Mouse (Mus musculus) midbrain, embryonic 14.5 days (tissue): ENCODE measurements around the gene Fbxo46. TPM values are rescaled to one million over a fixed set of nuclear protein-coding genes. Genes with fewer than 3 reads are reported as not detected.
"Not testable (repeated sequence)": the region's sequence is repeated elsewhere in the genome, so short reads cannot be mapped to it uniquely, and the experiment has no call there.

ENCODE experiments used
- ATAC-seq: fragments of 200-750 bp; cut with Nextera tagmentation; 2 replicates; pipeline ENCODE4 v1.8.0; 2017; ENCODE audit warnings: moderate number of reproducible peaks, moderate library complexity; ENCODE audit not compliant: low FRiP score, low TSS enrichment
- DNase-seq: peaks from one replicate; pipeline ENCODE4 v3.0.0-alpha.2; 2015
- H3K27ac ChIP-seq: fragments of 300-500 bp; sonication (generic); replicated peaks from 2 replicates; pipeline ENCODE4 v1.5.1; 2014; ENCODE audit warnings: mild to moderate bottlenecking, low read depth, low read length, moderate library complexity
- H3K27me3 ChIP-seq: fragments of 300-500 bp; sonication (generic); 2 replicates; pipeline ENCODE4 v1.6.1; 2014; ENCODE audit warnings: low read length, control low read depth, mixed read lengths; ENCODE audit not compliant: control insufficient read depth, insufficient read depth
- H3K36me3 ChIP-seq: fragments of 300-500 bp; sonication (generic); 2 replicates; pipeline ENCODE4 v1.6.1; 2014; ENCODE audit warnings: low read length, control low read depth; ENCODE audit not compliant: control insufficient read depth, insufficient read depth
- H3K4me1 ChIP-seq: fragments of 300-500 bp; sonication (generic); 2 replicates; pipeline ENCODE4 v1.6.1; 2014; ENCODE audit warnings: mild to moderate bottlenecking, antibody characterized with exemption, low read length, control low read depth; ENCODE audit not compliant: control insufficient read depth, insufficient read depth
- H3K4me2 ChIP-seq: fragments of 300-500 bp; sonication (generic); 2 replicates; pipeline ENCODE4 v1.6.1; 2014; ENCODE audit warnings: mild to moderate bottlenecking, low read length, moderate library complexity
- H3K4me3 ChIP-seq: fragments of 300-500 bp; sonication (generic); replicated peaks from 2 replicates; pipeline ENCODE4 v1.5.1; 2014; ENCODE audit warnings: low read depth, low read length
- H3K9ac ChIP-seq: fragments of 300-500 bp; sonication (generic); replicated peaks from 2 replicates; pipeline ENCODE4 v1.6.1; 2014; ENCODE audit warnings: mild to moderate bottlenecking, low read length, moderate library complexity
- H3K9me3 ChIP-seq: fragments of 300-500 bp; sonication (generic); 2 replicates; pipeline ENCODE4 v1.6.1; 2016; ENCODE audit warnings: low read length, control low read depth, mixed read lengths; ENCODE audit not compliant: control insufficient read depth
- WGBS: fragments of 180-500 bp; shearing (Covaris S2); extraction: QIAGEN DNeasy Blood & Tissue Kit; methylation state at CpG from one replicate; pipeline ENCODE4 v1.1.7; 2014; 5-methylcytosine and 5-hydroxymethylcytosine counted together
- polyA plus RNA-seq: library from polyadenylated mRNA; unstranded; fragments of >200 nt; fragmentation: Nextera tagmentation; extraction: Ambion mirVana; gene quantifications from 2 replicates; pipeline ENCODE4 v1.2.1, GENCODE M21; 2014

Gene Fbxo46
- 11.3 and 13.8 TPM in 2 replicates for polyA plus RNA-seq

- H3K9ac ChIP-seq = peak within 1 kb of the TSS; percentile 73
- ATAC-seq (peak; percentile 94), DNase-seq (peak; percentile 98)
- H3K27ac ChIP-seq = peak within 1 kb of the TSS; percentile 53; the same call in 1 of the 2 replicates
- 3% methylated on average over 34 of the region's 34 CpGs for WGBS
- no peaks in the 10 kb centered on the region for H3K27me3 ChIP-seq
- H3K4me1 ChIP-seq = peaks cover 6% of the 10 kb centered on the region
- H3K9me3 ChIP-seq = no peaks in the 10 kb centered on the region
- peak within 1 kb of the TSS; percentile 85 for H3K4me2 ChIP-seq
- peak within 1 kb of the TSS; percentile 60 for H3K4me3 ChIP-seq
- no peaks in the 10 kb centered on the region for H3K36me3 ChIP-seq
Measured at GRCm38 (mm10) chr7:19119631-19120429, at the start of gene Fbxo46. TSS of gene Fbxo46 (plus strand) at chr7:19119859.

GRCm38 (mm10) chr7:19071024-19071423, 48.6 kb upstream of the Fbxo46 start:
- ATAC-seq, H3K27ac ChIP-seq, H3K27me3 ChIP-seq, H3K4me2 ChIP-seq, H3K4me1 ChIP-seq, H3K36me3 ChIP-seq, H3K9me3 ChIP-seq, DNase-seq, H3K9ac ChIP-seq, H3K4me3 ChIP-seq: not testable (repeated sequence)
- WGBS = 61% methylated on average over 3 of the region's 3 CpGs

- ATAC-seq = no peak
- Histone ChIP-seq H3K36me3 (peaks cover 7% of the 10 kb centered on the region), H3K4me2 (no peak overlapping the region), H3K27me3 (no peaks in the 10 kb centered on the region), H3K9me3 (no peaks in the 10 kb centered on the region), H3K4me1 (peaks cover 15% of the 10 kb centered on the region), H3K4me3 (no peak overlapping the region), H3K9ac (no peak overlapping the region), H3K27ac (no peak overlapping the region)
- 81% methylated on average over 9 of the region's 9 CpGs for WGBS
- DNase-seq = no peak
Measured at GRCm38 (mm10) chr7:19073504-19073903, 46.2 kb upstream of the Fbxo46 start.

- ATAC-seq = no peak
- H3K4me2 ChIP-seq = no peak overlapping the region
- WGBS = 97% methylated on average over 6 of the region's 6 CpGs
- DNase-seq = no peak
- H3K9me3 ChIP-seq = no peaks in the 10 kb centered on the region
- H3K4me3 ChIP-seq = no peak overlapping the region
- H3K27ac ChIP-seq = no peak overlapping the region
- H3K4me1 ChIP-seq = peaks cover 15% of the 10 kb centered on the region
- peaks cover 17% of the 10 kb centered on the region for H3K36me3 ChIP-seq
- H3K9ac ChIP-seq = no peak overlapping the region
- H3K27me3 ChIP-seq = no peaks in the 10 kb centered on the region
Measured at GRCm38 (mm10) chr7:19074494-19074893, 45.2 kb upstream of the Fbxo46 start.

GRCm38 (mm10) chr7:19075231-19075630, 44.4 kb upstream of the Fbxo46 start:
- H3K9me3 ChIP-seq = no peaks in the 10 kb centered on the region
- no peaks in the 10 kb centered on the region for H3K27me3 ChIP-seq
- DNase-seq (no peak), ATAC-seq (no peak)
- H3K4me3 ChIP-seq = peak overlapping the region; percentile 95
- no peak overlapping the region for H3K9ac ChIP-seq
- peaks cover 15% of the 10 kb centered on the region for H3K4me1 ChIP-seq
- peaks cover 25% of the 10 kb centered on the region for H3K36me3 ChIP-seq
- H3K4me2 ChIP-seq = peak overlapping the region; percentile 95
- H3K27ac ChIP-seq = peak overlapping the region; percentile 54; the same call in 1 of the 2 replicates
- WGBS = 64% methylated on average over 5 of the region's 5 CpGs

- H3K9ac ChIP-seq = peak within 1 kb of the TSS; percentile 96
- peaks cover 32% of the 10 kb centered on the region for H3K36me3 ChIP-seq
- peaks cover 15% of the 10 kb centered on the region for H3K4me1 ChIP-seq
- peak within 1 kb of the TSS; percentile 95 for H3K4me2 ChIP-seq
- ATAC-seq = peak; percentile 99
- 1% methylated on average over 91 of the region's 91 CpGs for WGBS
- peak; percentile 99 for DNase-seq
- peak within 1 kb of the TSS; percentile 95 for H3K4me3 ChIP-seq
- no peaks in the 10 kb centered on the region for H3K9me3 ChIP-seq
- H3K27ac ChIP-seq = peak within 1 kb of the TSS; percentile 82
- no peaks in the 10 kb centered on the region for H3K27me3 ChIP-seq
Measured at GRCm38 (mm10) chr7:19075723-19076585, 43.7 kb upstream of the Fbxo46 start, which contains the start of gene Dmwd. TSS of gene Dmwd (plus strand) at chr7:19076227.

- H3K9ac ChIP-seq = peak overlapping the region; percentile 96
- H3K27me3 ChIP-seq = no peaks in the 10 kb centered on the region
- peak overlapping the region; percentile 95 for H3K4me3 ChIP-seq
- H3K27ac ChIP-seq = peak overlapping the region; percentile 82
- no peak for ATAC-seq
- peaks cover 15% of the 10 kb centered on the region for H3K4me1 ChIP-seq
- H3K36me3 ChIP-seq = peaks cover 38% of the 10 kb centered on the region
- no peaks in the 10 kb centered on the region for H3K9me3 ChIP-seq
- WGBS = under 1% methylated on average over 22 of the region's 22 CpGs
- DNase-seq = peak; percentile 47
- H3K4me2 ChIP-seq = peak overlapping the region; percentile 95
Measured at GRCm38 (mm10) chr7:19076586-19076991, 43.1 kb upstream of the Fbxo46 start.

- H3K4me2 ChIP-seq = peak overlapping the region; percentile 95
- no peak overlapping the region for H3K27ac ChIP-seq
- H3K27me3 ChIP-seq = no peaks in the 10 kb centered on the region
- H3K9ac ChIP-seq = peak overlapping the region; percentile 3; the same call in 1 of the 2 replicates
- H3K4me3 ChIP-seq = peak overlapping the region; percentile 95
- DNase-seq = no peak
- H3K4me1 ChIP-seq = peaks cover 15% of the 10 kb centered on the region
- WGBS = 79% methylated on average over 14 of the region's 14 CpGs
- ATAC-seq = no peak
- no peaks in the 10 kb centered on the region for H3K9me3 ChIP-seq
- H3K36me3 ChIP-seq = peaks cover 50% of the 10 kb centered on the region
Measured at GRCm38 (mm10) chr7:19077761-19078160, 41.9 kb upstream of the Fbxo46 start.
